Mouse (Mus musculus): ENCODE data around the gene Cnot3. TPM values are rescaled to one million over a fixed set of nuclear protein-coding genes. Genes with fewer than 3 reads are reported as not detected.

Cnot3 gene
- total and polyA plus RNA-seq, 3 experiments, result 22.1 to 33.2 (median 23.1) TPM

DNA sequence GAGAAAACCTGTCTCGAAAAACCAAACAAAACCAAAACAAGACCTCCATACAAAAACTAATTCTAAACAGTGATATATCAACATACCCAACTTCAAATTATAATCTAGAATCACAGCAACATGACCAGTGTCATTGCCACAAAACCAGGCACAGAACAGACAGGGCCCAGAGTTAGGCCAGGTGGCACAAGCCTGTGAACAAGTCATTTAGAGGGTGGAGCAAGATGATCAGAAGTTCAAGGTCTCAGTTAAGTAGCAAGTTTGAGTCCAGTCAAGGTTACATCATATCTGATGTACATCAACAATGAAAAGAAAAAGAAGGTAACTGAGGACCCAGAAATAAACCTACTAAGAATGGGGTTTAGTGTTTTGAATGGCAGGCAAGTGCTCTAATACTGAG is 63.9 kb downstream of the Cnot3 start:
- WGBS, result 75% methylated on average over 1 of the region's 1 CpGs
- H3K36me3 ChIP-seq (ENCODE audit: control insufficient read depth, insufficient read depth, low read length), result peaks cover 19% of the 10 kb centered on the region
- intact Hi-C loops (cut with DNase I), result loop anchor here (10.0 kb wide), 2 partner anchors 414 to 736 kb away; partner anchors contain the start of gene Rdh13

More for the DNA sequence above, 63.9 kb downstream of the Cnot3 start:
- TF ChIP-seq CTCF (IDR thresholded peaks at IDR 0.05) (no peak), EP300 (IDR thresholded peaks at IDR 0.05; ENCODE audit: insufficient read depth, low read depth, low read length) (no peak), POLR2A (IDR thresholded peaks at IDR 0.05; ENCODE audit: insufficient read depth, low read depth, low read length) (no peak)
- no peak for DNase-seq
- no peaks in the 10 kb centered on the region for H3K27me3 ChIP-seq (ENCODE audit: control insufficient read depth, insufficient read depth, low read length)
- no peak overlapping the region for H3K4me3 ChIP-seq
- H3K27ac ChIP-seq, result no peak overlapping the region
- no peak overlapping the region for H3K9ac ChIP-seq (ENCODE audit: low read depth, low read length)
- H3K79me2 ChIP-seq (replicated peaks; ENCODE audit: control insufficient read depth, insufficient read depth, low read length), result no peaks in the 10 kb centered on the region
- H3K4me1 ChIP-seq (ENCODE audit: control insufficient read depth, insufficient read depth, low read length), result peaks cover 4% of the 10 kb centered on the region

Small RNA genes lying within 50 kb of the gene (microRNA-seq; reads per million reads assigned to microRNA genes)
- gene Mir3572, result 2.8 to 3.5 reads per million in 2 experiments

Other genes with a start within 250 kb of the Cnot3 start
- gene Cacng6, start 221.1 kb upstream of the Cnot3 start, total RNA-seq (2021), result 1 to 10 TPM; 1.9 to 2.5 TPM
- 0.78 and 3.3 TPM in 2 replicates for gene Cacng6, start 221.1 kb upstream of the Cnot3 start, polyA plus RNA-seq (2012; rRNA removed)
- gene Tarm1, start 142.6 kb upstream of the Cnot3 start, total RNA-seq (2021), result not detected
- 0.16 and 0.20 TPM in 2 replicates for gene Tarm1, start 142.6 kb upstream of the Cnot3 start, polyA plus RNA-seq (2012; rRNA removed)
- under 1 TPM in 1 of 2 experiments, not detected in 1; 0.21 TPM for gene Oscar, start 29.1 kb upstream of the Cnot3 start, total RNA-seq (2021)
- gene Oscar, start 29.1 kb upstream of the Cnot3 start, polyA plus RNA-seq (2012; rRNA removed), result 0.45 and 0.91 TPM in 2 replicates
- gene Ndufa3, start 27.9 kb upstream of the Cnot3 start, total RNA-seq (2021), result 1,000 to 10,000 TPM; 1,765 to 2,117 TPM
- 956 and 1,299 TPM in 2 replicates for gene Ndufa3, start 27.9 kb upstream of the Cnot3 start, polyA plus RNA-seq (2012; rRNA removed)
- 10 to 100 TPM; 16.9 to 21.1 TPM for gene Tfpt, start 15.3 kb upstream of the Cnot3 start, total RNA-seq (2021)
- 8.0 and 8.8 TPM in 2 replicates for gene Tfpt, start 15.3 kb upstream of the Cnot3 start, polyA plus RNA-seq (2012; rRNA removed)
- 10 to 100 TPM; 24.1 to 24.4 TPM for gene Prpf31, start 15.3 kb upstream of the Cnot3 start, total RNA-seq (2021)
- gene Prpf31, start 15.3 kb upstream of the Cnot3 start, polyA plus RNA-seq (2012; rRNA removed), result 21.5 and 30.3 TPM in 2 replicates
- gene Leng1, start 20.6 kb downstream of the Cnot3 start, total RNA-seq (2021), result 10 to 100 TPM; 11.8 to 12.8 TPM
- 4.8 and 5.9 TPM in 2 replicates for gene Leng1, start 20.6 kb downstream of the Cnot3 start, polyA plus RNA-seq (2012; rRNA removed)
- gene Tmc4, start 32.3 kb downstream of the Cnot3 start, total RNA-seq (2021), result 1 to 10 TPM; 1.4 to 2.1 TPM
- gene Tmc4, start 32.3 kb downstream of the Cnot3 start, polyA plus RNA-seq (2012; rRNA removed), result 3.3 and 4.9 TPM in 2 replicates
- gene Tsen34, start 47.6 kb downstream of the Cnot3 start, total RNA-seq (2021), result 10 to 100 TPM; 60.0 to 66.6 TPM
- 80.8 and 82.3 TPM in 2 replicates for gene Tsen34, start 47.6 kb downstream of the Cnot3 start, polyA plus RNA-seq (2012; rRNA removed)
- gene Mboat7, start 48.3 kb downstream of the Cnot3 start, total RNA-seq (2021), result 10 to 100 TPM; 19.2 to 19.7 TPM
- gene Mboat7, start 48.3 kb downstream of the Cnot3 start, polyA plus RNA-seq (2012; rRNA removed), result 24.9 and 25.0 TPM in 2 replicates
- 100 to 1,000 TPM; 584 to 688 TPM for gene Rps9, start 58.7 kb downstream of the Cnot3 start, total RNA-seq (2021)
- 761 and 901 TPM in 2 replicates for gene Rps9, start 58.7 kb downstream of the Cnot3 start, polyA plus RNA-seq (2012; rRNA removed)
- gene Pirb, start 75.1 kb downstream of the Cnot3 start, total RNA-seq (2021), result 1 to 10 TPM; 2.2 to 2.4 TPM
- 5.7 and 6.7 TPM in 2 replicates for gene Pirb, start 75.1 kb downstream of the Cnot3 start, polyA plus RNA-seq (2012; rRNA removed)
- under 1 TPM; 0.27 to 0.29 TPM for gene Gm15448, start 180.4 kb downstream of the Cnot3 start, total RNA-seq (2021)
- gene Gm15448, start 180.4 kb downstream of the Cnot3 start, polyA plus RNA-seq (2012; rRNA removed), result 0.39 TPM in 1 of 2 replicates, not detected in the other
- gene Pira2, start 199.8 kb downstream of the Cnot3 start, total RNA-seq (2021), result under 1 TPM; 0.10 to 0.80 TPM
- gene Pira2, start 199.8 kb downstream of the Cnot3 start, polyA plus RNA-seq (2012; rRNA removed), result 0.29 and 0.57 TPM in 2 replicates

Data from heart, adult 2 months (tissue).